Mouse (Mus musculus) hindbrain, embryonic 16.5 days (tissue): ENCODE data around the gene Brsk2. TPM values are rescaled to one million over a fixed set of nuclear protein-coding genes. Genes with fewer than 3 reads are reported as not detected.

ENCODE experiments used
- ATAC-seq: fragments of 200-750 bp; cut with Nextera tagmentation; 2 replicates; pipeline ENCODE4 v1.8.0; 2017; ENCODE audit warnings: moderate TSS enrichment, moderate library complexity
- H3K27ac ChIP-seq: fragments of 300-500 bp; sonication (generic); 2 replicates; pipeline ENCODE4 v1.5.1; 2014; ENCODE audit warnings: low read depth, mild to moderate bottlenecking, control low read depth, low read length, moderate library complexity
- H3K27me3 ChIP-seq: fragments of 300-500 bp; sonication (generic); replicated peaks from 2 replicates; pipeline ENCODE4 v1.6.1; 2014; ENCODE audit warnings: low read length; ENCODE audit not compliant: control insufficient read depth, insufficient read depth
- H3K36me3 ChIP-seq: fragments of 300-500 bp; sonication (generic); 2 replicates; pipeline ENCODE4 v1.6.1; 2014; ENCODE audit warnings: mild to moderate bottlenecking, low read length, moderate library complexity, mixed read lengths; ENCODE audit not compliant: control insufficient read depth, insufficient read depth
- H3K4me1 ChIP-seq: fragments of 300-500 bp; sonication (generic); 2 replicates; pipeline ENCODE4 v1.6.1; 2014; ENCODE audit warnings: low read depth, low read length; ENCODE audit not compliant: control insufficient read depth, insufficient read depth
- H3K4me2 ChIP-seq: fragments of 300-500 bp; sonication (generic); 2 replicates; pipeline ENCODE4 v1.6.1; 2014; ENCODE audit warnings: mild to moderate bottlenecking, low read length, control low read depth, moderate library complexity
- H3K4me3 ChIP-seq: fragments of 300-500 bp; sonication (generic); 2 replicates; pipeline ENCODE4 v1.5.1; 2014; ENCODE audit warnings: mild to moderate bottlenecking, low read length, control low read depth, moderate library complexity
- H3K9ac ChIP-seq: fragments of 300-500 bp; sonication (generic); 2 replicates; pipeline ENCODE4 v1.6.1; 2014; ENCODE audit warnings: low read depth, mild to moderate bottlenecking, control low read depth, low read length, moderate library complexity
- H3K9me3 ChIP-seq: fragments of 300-500 bp; sonication (generic); 2 replicates; pipeline ENCODE4 v1.6.1; 2014; ENCODE audit warnings: mild to moderate bottlenecking, low read length, moderate library complexity; ENCODE audit not compliant: control insufficient read depth
- WGBS: fragments of 180-500 bp; shearing (Covaris S2); extraction: QIAGEN DNeasy Blood & Tissue Kit; methylation state at CpG from one replicate; pipeline ENCODE4 v1.1.7; 2014; 5-methylcytosine and 5-hydroxymethylcytosine counted together
- polyA plus RNA-seq: library from polyadenylated mRNA; unstranded; fragments of >200 nt; fragmentation: Nextera tagmentation; extraction: Ambion mirVana; gene quantifications from 2 replicates; pipeline ENCODE4 v1.2.1, GENCODE M21; 2015

Brsk2 gene
- polyA plus RNA-seq, 1 experiment from 2014 or later = 19.6 TPM

DNA sequence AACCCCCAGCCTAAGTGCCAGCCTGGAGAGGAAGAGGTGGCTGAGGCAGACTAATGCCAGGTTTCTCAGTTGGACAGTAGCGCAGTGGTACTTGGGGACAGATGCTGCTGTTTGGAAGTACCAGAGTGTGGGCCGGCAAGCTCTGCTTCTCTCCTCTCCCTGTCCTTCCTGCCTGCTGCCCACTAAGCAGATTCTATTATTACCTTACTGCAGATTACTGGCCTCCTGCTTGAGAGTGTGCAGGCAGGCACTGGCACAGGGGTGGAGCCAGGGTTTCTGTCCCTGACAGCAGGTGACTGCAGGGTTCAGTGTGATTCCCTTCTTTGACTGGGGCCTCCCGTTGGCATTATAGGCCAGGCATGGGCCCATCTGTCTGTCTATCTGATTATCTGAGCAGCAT lies 11.9 kb downstream of the Brsk2 start:
- H3K9ac ChIP-seq = no peak overlapping the region
- H3K27ac ChIP-seq = no peak overlapping the region
- H3K27me3 ChIP-seq = no peaks in the 10 kb centered on the region
- H3K36me3 ChIP-seq = no peaks in the 10 kb centered on the region
- H3K9me3 ChIP-seq = no peaks in the 10 kb centered on the region
- 73% methylated on average over 3 of the region's 3 CpGs for WGBS
- H3K4me3 ChIP-seq = no peak overlapping the region
- no peak overlapping the region for H3K4me2 ChIP-seq
- peaks cover 53% of the 10 kb centered on the region for H3K4me1 ChIP-seq
- no peak for ATAC-seq

DNA sequence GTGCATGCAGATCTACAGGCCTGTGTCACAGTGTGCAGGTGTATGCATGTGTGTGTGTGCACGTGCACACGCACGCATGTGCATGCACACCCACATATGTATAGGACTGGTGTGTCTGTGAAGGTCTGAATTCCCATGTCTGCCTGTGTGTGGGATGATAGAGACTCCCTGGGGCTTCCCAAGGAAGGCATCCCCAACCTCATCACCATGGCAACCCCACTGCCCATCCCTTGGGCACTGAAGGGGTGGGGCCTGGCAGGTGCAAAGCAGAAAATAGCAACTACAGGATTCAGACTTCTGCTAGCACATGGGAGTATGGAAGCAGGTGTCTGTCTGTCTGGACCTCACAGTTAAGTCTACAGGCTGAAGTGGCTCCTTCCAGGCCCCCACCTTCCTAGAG lies 13.0 kb downstream of the Brsk2 start:
- WGBS = 91% methylated on average over 3 of the region's 3 CpGs
- H3K4me2 ChIP-seq = no peak overlapping the region
- no peak for ATAC-seq
- no peak overlapping the region for H3K9ac ChIP-seq
- no peak overlapping the region for H3K4me3 ChIP-seq
- H3K36me3 ChIP-seq = no peaks in the 10 kb centered on the region
- H3K4me1 ChIP-seq = peaks cover 43% of the 10 kb centered on the region
- H3K27ac ChIP-seq = no peak overlapping the region; the same call in 1 of the 2 replicates
- H3K9me3 ChIP-seq = no peaks in the 10 kb centered on the region
- no peaks in the 10 kb centered on the region for H3K27me3 ChIP-seq

DNA sequence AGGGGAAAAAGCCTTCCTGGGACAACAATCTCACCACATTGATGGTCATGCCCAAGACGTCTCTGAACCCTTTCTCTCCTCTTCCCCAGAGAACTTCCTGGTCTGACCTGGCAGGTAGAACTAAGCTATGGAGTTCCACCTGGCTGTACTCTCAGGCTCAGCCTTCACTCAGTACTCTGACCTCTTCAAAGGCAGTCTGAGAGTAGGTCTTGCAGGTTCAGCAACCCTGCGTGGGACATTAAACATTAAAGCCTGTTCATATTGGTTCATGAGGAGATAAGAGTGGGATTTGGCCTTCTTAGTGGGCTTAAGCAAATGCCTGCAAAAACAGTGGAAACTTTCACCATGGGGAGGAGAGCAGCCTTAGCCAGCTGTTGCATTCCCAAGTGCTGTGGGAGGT lies 16.7 kb downstream of the Brsk2 start:
- no peak overlapping the region for H3K4me3 ChIP-seq
- no peak overlapping the region for H3K9ac ChIP-seq
- H3K4me2 ChIP-seq = no peak overlapping the region
- H3K27ac ChIP-seq = no peak overlapping the region
- H3K27me3 ChIP-seq = no peaks in the 10 kb centered on the region
- ATAC-seq = no peak
- H3K36me3 ChIP-seq = no peaks in the 10 kb centered on the region
- H3K4me1 ChIP-seq = peaks cover 43% of the 10 kb centered on the region
- WGBS = 89% methylated on average over 2 of the region's 2 CpGs
- no peaks in the 10 kb centered on the region for H3K9me3 ChIP-seq

DNA sequence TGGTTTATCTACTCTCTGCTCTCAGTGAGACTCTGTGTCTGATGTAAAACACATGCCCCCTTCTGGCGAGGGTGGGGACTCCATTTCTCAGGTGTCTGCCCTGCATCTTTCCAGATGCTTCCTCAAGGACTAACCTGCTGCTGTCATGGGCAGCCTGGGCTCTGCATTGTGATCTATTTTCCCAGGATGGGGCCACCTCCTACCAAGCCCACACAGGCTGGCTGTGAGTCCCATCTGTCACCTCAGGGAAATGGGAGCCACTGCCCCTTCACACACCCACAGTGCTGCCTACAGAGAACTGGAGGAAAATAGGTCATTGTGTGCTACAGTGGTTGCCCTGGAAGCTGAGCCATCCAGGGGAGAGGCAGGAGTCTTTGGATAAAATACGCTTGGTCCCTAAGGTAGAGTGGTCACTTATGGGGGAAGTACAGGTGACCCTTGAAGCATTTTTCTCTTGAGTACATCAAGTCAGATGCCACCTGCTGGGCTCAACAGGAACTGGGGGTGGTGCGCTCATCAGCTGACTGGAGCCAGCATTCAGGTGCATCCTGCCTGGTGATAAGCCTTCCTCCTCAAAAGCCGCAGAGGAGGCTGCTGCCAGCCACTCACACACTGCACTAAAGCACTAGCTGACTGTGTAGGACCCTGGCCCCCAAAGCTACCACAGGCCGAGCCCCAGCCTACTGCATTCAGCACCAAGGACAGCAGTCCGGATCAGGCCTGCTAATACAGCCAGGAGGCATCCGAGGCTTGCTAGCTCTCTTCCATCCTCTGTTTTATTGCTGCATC lies 23.5 kb downstream of the Brsk2 start:
- 34% methylated on average over 7 of the region's 7 CpGs for WGBS
- Histone ChIP-seq H3K4me1 (peaks cover 27% of the 10 kb centered on the region), H3K36me3 (no peaks in the 10 kb centered on the region)

DNA sequence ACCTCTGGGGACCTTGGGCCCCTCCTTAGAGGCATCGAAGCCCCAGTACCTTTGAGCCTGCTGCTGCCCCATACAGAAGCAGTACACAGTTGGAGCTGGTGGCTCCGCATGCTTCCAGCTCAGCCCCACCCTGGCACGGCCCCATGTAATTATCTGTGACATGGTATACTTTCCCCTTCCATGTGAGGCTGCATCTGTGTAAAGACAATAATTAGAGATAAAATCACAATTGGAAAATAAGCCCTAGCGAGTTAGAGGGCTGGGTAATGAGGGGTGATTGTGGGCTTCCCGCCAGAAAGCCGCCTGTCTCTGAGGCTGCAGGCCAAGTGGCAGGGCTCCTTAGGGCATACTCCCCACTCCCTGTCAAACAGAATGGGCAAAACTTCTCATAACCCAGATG lies 28.5 kb downstream of the Brsk2 start:
- no peak overlapping the region for H3K27ac ChIP-seq
- WGBS = 44% methylated on average over 6 of the region's 6 CpGs
- H3K4me2 ChIP-seq = no peak overlapping the region
- no peaks in the 10 kb centered on the region for H3K27me3 ChIP-seq
- no peak overlapping the region for H3K4me3 ChIP-seq
- H3K9me3 ChIP-seq = no peaks in the 10 kb centered on the region
- no peaks in the 10 kb centered on the region for H3K36me3 ChIP-seq
- no peak overlapping the region; the same call in 1 of the 2 replicates for H3K9ac ChIP-seq
- H3K4me1 ChIP-seq = peaks cover 10% of the 10 kb centered on the region
- no peak; the same call in 1 of the 2 replicates for ATAC-seq

More for the DNA sequence above, 23.5 kb downstream of the Brsk2 start:
- no peak overlapping the region for H3K27ac ChIP-seq
- no peaks in the 10 kb centered on the region for H3K27me3 ChIP-seq
- H3K4me2 ChIP-seq = no peak overlapping the region
- no peak for ATAC-seq
- no peak overlapping the region for H3K4me3 ChIP-seq
- no peak overlapping the region for H3K9ac ChIP-seq
- H3K9me3 ChIP-seq = no peaks in the 10 kb centered on the region

DNA sequence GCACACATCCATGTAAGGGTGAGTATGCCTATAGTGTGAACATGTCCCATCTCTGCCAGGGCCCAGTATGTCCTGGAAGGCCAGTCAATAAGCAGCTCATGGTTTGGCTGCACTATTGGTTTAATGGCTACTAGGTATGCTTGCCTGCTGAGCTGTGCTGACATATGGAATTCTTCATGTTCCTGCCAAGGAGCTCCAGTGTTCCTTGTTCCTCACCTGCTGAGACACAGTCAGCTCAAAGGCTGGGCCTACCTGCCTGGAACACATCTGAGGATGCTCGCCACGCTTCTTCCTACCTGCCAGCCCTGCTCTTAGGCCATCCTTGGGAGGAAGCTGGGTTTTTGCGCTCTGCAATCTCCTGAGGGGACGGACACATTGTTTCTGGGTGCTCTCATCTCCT lies 29.7 kb downstream of the Brsk2 start:
- no peak overlapping the region for H3K4me3 ChIP-seq
- no peaks in the 10 kb centered on the region for H3K36me3 ChIP-seq
- H3K4me2 ChIP-seq = no peak overlapping the region
- H3K27ac ChIP-seq = no peak overlapping the region
- H3K9me3 ChIP-seq = no peaks in the 10 kb centered on the region
- no peak for ATAC-seq
- no peaks in the 10 kb centered on the region for H3K27me3 ChIP-seq
- no peak overlapping the region for H3K9ac ChIP-seq
- peaks cover 8% of the 10 kb centered on the region; the same call in 1 of the 2 replicates for H3K4me1 ChIP-seq
- WGBS = 97% methylated on average over 4 of the region's 4 CpGs

DNA sequence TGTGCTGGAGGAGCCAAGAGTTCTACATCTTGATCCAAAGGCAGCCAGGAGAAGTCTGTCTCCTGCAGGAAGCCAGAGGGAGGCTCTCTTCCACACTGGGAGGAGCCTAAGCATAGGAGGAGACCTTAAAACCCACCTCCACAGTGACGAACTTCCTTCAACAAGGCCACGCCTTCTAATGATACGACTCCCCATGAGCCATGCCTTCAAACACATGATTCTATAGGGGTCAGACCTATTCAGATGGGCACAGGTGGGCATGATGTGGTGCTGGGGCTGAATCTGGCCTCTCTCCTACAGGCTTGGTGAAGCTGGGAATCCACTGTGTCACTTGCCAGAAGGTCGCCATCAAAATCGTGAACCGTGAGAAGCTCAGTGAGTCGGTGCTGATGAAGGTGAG lies 31.7 kb downstream of the Brsk2 start:
- no peak overlapping the region for H3K27ac ChIP-seq
- no peaks in the 10 kb centered on the region for H3K9me3 ChIP-seq
- H3K4me1 ChIP-seq = peaks cover 8% of the 10 kb centered on the region; the same call in 1 of the 2 replicates
- no peak overlapping the region for H3K4me3 ChIP-seq
- WGBS = 94% methylated on average over 7 of the region's 7 CpGs
- H3K27me3 ChIP-seq = no peaks in the 10 kb centered on the region
- no peak for ATAC-seq
- H3K36me3 ChIP-seq = peaks cover 9% of the 10 kb centered on the region; the same call in 1 of the 2 replicates
- no peak overlapping the region for H3K9ac ChIP-seq
- H3K4me2 ChIP-seq = no peak overlapping the region

DNA sequence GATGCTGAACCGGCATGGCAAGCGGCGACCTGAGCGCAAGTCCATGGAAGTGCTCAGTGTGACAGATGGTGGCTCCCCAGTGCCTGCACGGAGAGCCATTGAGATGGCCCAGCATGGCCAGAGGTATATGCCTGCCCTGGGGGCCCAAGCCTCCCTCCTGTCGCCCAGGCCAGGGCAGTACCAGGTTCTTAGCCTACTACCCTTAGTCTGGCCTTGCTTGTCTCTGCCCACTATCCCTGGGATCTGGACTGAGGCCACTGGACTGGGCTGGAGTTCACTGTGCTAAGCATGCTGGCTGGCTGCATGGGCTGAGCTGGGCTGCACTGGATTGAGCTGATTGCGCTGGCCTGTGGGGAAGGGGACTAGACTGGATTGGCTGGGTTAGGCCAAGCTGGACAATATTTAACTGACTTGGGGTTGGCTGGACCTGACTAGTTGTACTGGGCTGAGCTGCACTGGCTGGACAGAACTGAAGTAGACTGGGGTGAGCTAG lies 38.8 kb downstream of the Brsk2 start:
- H3K27me3 ChIP-seq = no peaks in the 10 kb centered on the region
- no peak overlapping the region for H3K27ac ChIP-seq
- H3K9ac ChIP-seq = no peak overlapping the region
- 73% methylated on average over 7 of the region's 7 CpGs for WGBS
- no peaks in the 10 kb centered on the region for H3K9me3 ChIP-seq
- no peak overlapping the region for H3K4me2 ChIP-seq
- no peak for ATAC-seq
- H3K4me3 ChIP-seq = no peak overlapping the region
- no peaks in the 10 kb centered on the region for H3K4me1 ChIP-seq
- H3K36me3 ChIP-seq = peaks cover 40% of the 10 kb centered on the region

DNA sequence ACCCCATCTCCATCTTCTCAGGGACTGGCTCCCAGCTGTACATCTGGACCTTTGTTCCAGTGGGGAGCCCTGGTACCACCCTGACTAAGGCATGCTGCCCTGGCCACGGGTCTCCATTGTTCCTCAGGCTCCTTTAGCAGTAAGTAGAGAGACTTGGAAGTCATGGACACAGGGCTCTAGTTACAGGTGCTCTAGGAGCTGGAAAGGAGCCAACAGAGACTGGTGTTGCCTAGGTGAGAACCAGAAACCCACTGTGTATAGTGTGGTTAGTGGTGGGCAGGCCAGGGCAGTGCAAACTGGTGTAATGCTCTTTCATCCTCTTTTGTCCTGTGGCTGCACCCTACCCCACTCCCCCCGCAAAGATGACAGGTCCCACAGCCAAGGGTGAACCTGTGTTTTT lies 41.6 kb downstream of the Brsk2 start:
- Histone ChIP-seq H3K9me3 (no peaks in the 10 kb centered on the region), H3K9ac (no peak overlapping the region), H3K4me1 (no peaks in the 10 kb centered on the region), H3K27ac (no peak overlapping the region), H3K36me3 (peaks cover 43% of the 10 kb centered on the region), H3K4me3 (no peak overlapping the region), H3K4me2 (no peak overlapping the region), H3K27me3 (no peaks in the 10 kb centered on the region)
- ATAC-seq = no peak
- WGBS = 55% methylated on average over 2 of the region's 2 CpGs
